Mouse (Mus musculus) cerebellum, adult 2 months (tissue): ENCODE measurements around the gene Gm21767.
"Not testable (repeated sequence)": the region's sequence is repeated elsewhere in the genome, so short reads cannot be mapped to it uniquely, and the experiment has no call there.

Experiments
- CTCF ChIP-seq: fragments of 200-500 bp; IDR thresholded peaks from 2 replicates; pipeline ENCODE4 v1.5.1; 2011; ENCODE audit warnings: low read depth, mild to moderate bottlenecking, control low read depth, low read length, moderate library complexity, borderline replicate concordance; ENCODE audit not compliant: insufficient read depth
- POLR2A ChIP-seq: fragments of 200-500 bp; IDR thresholded peaks from 2 replicates; pipeline ENCODE4 v1.6.1; 2011; ENCODE audit warnings: low read length, control low read depth, borderline replicate concordance; ENCODE audit not compliant: insufficient read depth

GRCm38 (mm10) chrY:13941438-13941837 lies at the start of gene Gm21767:
- not testable (repeated sequence) for TF ChIP-seq CTCF, POLR2A
